Mouse (Mus musculus): ENCODE measurements around the gene Spred2. TPM values are rescaled to one million over a fixed set of nuclear protein-coding genes. Genes with fewer than 3 reads are reported as not detected.

Spred2 gene
- polyA plus RNA-seq, 1 experiment from 2014 or later: 6.9 TPM

- Histone ChIP-seq H3K4me2 (no peak overlapping the region), H3K36me3 (no peaks in the 10 kb centered on the region), H3K9ac (no peak overlapping the region), H3K4me3 (no peak overlapping the region), H3K9me3 (no peaks in the 10 kb centered on the region), H3K27ac (replicated peaks) (no peak overlapping the region), H3K27me3 (no peaks in the 10 kb centered on the region), H3K4me1 (replicated peaks) (peaks cover 33% of the 10 kb centered on the region)
- 69% methylated on average over 6 of the region's 6 CpGs for WGBS
- no peak for ATAC-seq (ENCODE audit: low FRiP score, low read depth)
Measured at GRCm38 (mm10) chr11:19944701-19945100, 20.5 kb downstream of the Spred2 start.

GRCm38 (mm10) chr11:19946721-19947120 lies 22.5 kb downstream of the Spred2 start:
- no peaks in the 10 kb centered on the region for H3K36me3 ChIP-seq
- H3K4me2 ChIP-seq: no peak overlapping the region
- no peak overlapping the region for H3K4me3 ChIP-seq
- H3K27me3 ChIP-seq: no peaks in the 10 kb centered on the region
- no peaks in the 10 kb centered on the region for H3K9me3 ChIP-seq
- peaks cover 22% of the 10 kb centered on the region for H3K4me1 ChIP-seq (replicated peaks)
- WGBS: 95% methylated on average over 7 of the region's 7 CpGs
- H3K9ac ChIP-seq: no peak overlapping the region
- ATAC-seq (ENCODE audit: low FRiP score, low read depth): no peak
- no peak overlapping the region for H3K27ac ChIP-seq (replicated peaks)

- Histone ChIP-seq H3K4me1 (replicated peaks) (peaks cover 20% of the 10 kb centered on the region), H3K4me2 (no peak overlapping the region), H3K9me3 (no peaks in the 10 kb centered on the region), H3K27me3 (no peaks in the 10 kb centered on the region), H3K36me3 (no peaks in the 10 kb centered on the region), H3K4me3 (no peak overlapping the region), H3K9ac (no peak overlapping the region), H3K27ac (replicated peaks) (no peak overlapping the region)
- peak; percentile 44; the same call in 1 of the 2 replicates for ATAC-seq (ENCODE audit: low FRiP score, low read depth)
- WGBS: 71% methylated on average over 7 of the region's 7 CpGs
Measured at GRCm38 (mm10) chr11:19947626-19948135, 23.5 kb downstream of the Spred2 start.

GRCm38 (mm10) chr11:19949725-19950124 lies 25.6 kb downstream of the Spred2 start:
- WGBS: 72% methylated on average over 5 of the region's 5 CpGs
- ATAC-seq (ENCODE audit: low FRiP score, low read depth): no peak
- Histone ChIP-seq H3K27me3 (no peaks in the 10 kb centered on the region), H3K9me3 (no peaks in the 10 kb centered on the region), H3K4me1 (replicated peaks) (peaks cover 20% of the 10 kb centered on the region), H3K27ac (replicated peaks) (no peak overlapping the region), H3K4me3 (no peak overlapping the region), H3K9ac (no peak overlapping the region), H3K36me3 (no peaks in the 10 kb centered on the region), H3K4me2 (no peak overlapping the region)

- ATAC-seq (ENCODE audit: low FRiP score, low read depth): no peak
- Histone ChIP-seq H3K4me1 (replicated peaks) (peaks cover 15% of the 10 kb centered on the region), H3K36me3 (no peaks in the 10 kb centered on the region), H3K9ac (no peak overlapping the region), H3K27ac (replicated peaks) (no peak overlapping the region), H3K27me3 (no peaks in the 10 kb centered on the region), H3K9me3 (no peaks in the 10 kb centered on the region), H3K4me2 (no peak overlapping the region), H3K4me3 (no peak overlapping the region)
- 77% methylated on average over 8 of the region's 8 CpGs for WGBS
Measured at GRCm38 (mm10) chr11:19950169-19950568, 26.0 kb downstream of the Spred2 start.

GRCm38 (mm10) chr11:19952963-19953362 lies 28.8 kb downstream of the Spred2 start:
- 70% methylated on average over 8 of the region's 8 CpGs for WGBS
- no peak overlapping the region for H3K9ac ChIP-seq
- no peak overlapping the region for H3K4me3 ChIP-seq
- no peaks in the 10 kb centered on the region for H3K9me3 ChIP-seq
- H3K27ac ChIP-seq (replicated peaks): no peak overlapping the region
- H3K4me1 ChIP-seq (replicated peaks): peaks cover 10% of the 10 kb centered on the region; the same call in 1 of the 2 replicates
- H3K36me3 ChIP-seq: no peaks in the 10 kb centered on the region
- no peak for ATAC-seq (ENCODE audit: low FRiP score, low read depth)
- no peak overlapping the region for H3K4me2 ChIP-seq
- no peaks in the 10 kb centered on the region for H3K27me3 ChIP-seq

- ATAC-seq (ENCODE audit: low FRiP score, low read depth): no peak
- no peak overlapping the region for H3K9ac ChIP-seq
- no peak overlapping the region for H3K4me3 ChIP-seq
- H3K4me2 ChIP-seq: no peak overlapping the region
- 99% methylated on average over 7 of the region's 7 CpGs for WGBS
- no peaks in the 10 kb centered on the region for H3K36me3 ChIP-seq
- 0 out of 2 replicates have a peak, but pooled peaks cover 3% of the 10 kb centered on the region for H3K4me1 ChIP-seq (replicated peaks)
- H3K9me3 ChIP-seq: no peaks in the 10 kb centered on the region
- no peak overlapping the region for H3K27ac ChIP-seq (replicated peaks)
- no peaks in the 10 kb centered on the region for H3K27me3 ChIP-seq
Measured at GRCm38 (mm10) chr11:19953919-19954318, 29.7 kb downstream of the Spred2 start.

GRCm38 (mm10) chr11:19955069-19955468 lies 30.9 kb downstream of the Spred2 start:
- ATAC-seq (ENCODE audit: low FRiP score, low read depth): no peak
- 86% methylated on average over 9 of the region's 9 CpGs for WGBS
- no peak overlapping the region for H3K4me2 ChIP-seq
- no peaks in the 10 kb centered on the region for H3K27me3 ChIP-seq
- no peak overlapping the region for H3K4me3 ChIP-seq
- no peak overlapping the region for H3K9ac ChIP-seq
- 0 out of 2 replicates have a peak, but pooled peaks cover 3% of the 10 kb centered on the region for H3K4me1 ChIP-seq (replicated peaks)
- no peak overlapping the region for H3K27ac ChIP-seq (replicated peaks)
- H3K9me3 ChIP-seq: no peaks in the 10 kb centered on the region
- no peaks in the 10 kb centered on the region for H3K36me3 ChIP-seq

- no peak for ATAC-seq (ENCODE audit: low FRiP score, low read depth)
- no peak overlapping the region for H3K27ac ChIP-seq (replicated peaks)
- H3K9me3 ChIP-seq: no peaks in the 10 kb centered on the region
- 0 out of 2 replicates have a peak, but pooled peaks cover 3% of the 10 kb centered on the region for H3K4me1 ChIP-seq (replicated peaks)
- H3K4me3 ChIP-seq: no peak overlapping the region
- WGBS: 91% methylated on average over 6 of the region's 6 CpGs
- no peaks in the 10 kb centered on the region for H3K27me3 ChIP-seq
- no peak overlapping the region for H3K9ac ChIP-seq
- H3K4me2 ChIP-seq: no peak overlapping the region
- no peaks in the 10 kb centered on the region for H3K36me3 ChIP-seq
Measured at GRCm38 (mm10) chr11:19955701-19956100, 31.5 kb downstream of the Spred2 start.

GRCm38 (mm10) chr11:19959006-19959405 lies 34.8 kb downstream of the Spred2 start:
- no peak overlapping the region for H3K4me2 ChIP-seq
- WGBS: 95% methylated on average over 3 of the region's 3 CpGs
- no peak overlapping the region for H3K27ac ChIP-seq (replicated peaks)
- no peaks in the 10 kb centered on the region for H3K36me3 ChIP-seq
- H3K4me1 ChIP-seq (replicated peaks): peaks cover 16% of the 10 kb centered on the region
- ATAC-seq (ENCODE audit: low FRiP score, low read depth): no peak
- H3K9me3 ChIP-seq: no peaks in the 10 kb centered on the region
- no peak overlapping the region for H3K4me3 ChIP-seq
- no peak overlapping the region for H3K9ac ChIP-seq
- H3K27me3 ChIP-seq: no peaks in the 10 kb centered on the region

GRCm38 (mm10) chr11:19959897-19960296 lies 35.7 kb downstream of the Spred2 start:
- no peaks in the 10 kb centered on the region for H3K9me3 ChIP-seq
- H3K36me3 ChIP-seq: no peaks in the 10 kb centered on the region
- no peak overlapping the region for H3K9ac ChIP-seq
- H3K27me3 ChIP-seq: no peaks in the 10 kb centered on the region
- no peak overlapping the region for H3K27ac ChIP-seq (replicated peaks)
- peaks cover 22% of the 10 kb centered on the region for H3K4me1 ChIP-seq (replicated peaks)
- no peak overlapping the region for H3K4me2 ChIP-seq
- 85% methylated on average over 5 of the region's 5 CpGs for WGBS
- no peak overlapping the region for H3K4me3 ChIP-seq
- no peak for ATAC-seq (ENCODE audit: low FRiP score, low read depth)

GRCm38 (mm10) chr11:19960541-19960940 lies 36.4 kb downstream of the Spred2 start:
- H3K27me3 ChIP-seq: no peaks in the 10 kb centered on the region
- no peaks in the 10 kb centered on the region for H3K36me3 ChIP-seq
- H3K4me2 ChIP-seq: no peak overlapping the region
- H3K27ac ChIP-seq (replicated peaks): no peak overlapping the region
- no peak for ATAC-seq (ENCODE audit: low FRiP score, low read depth)
- H3K4me1 ChIP-seq (replicated peaks): peaks cover 27% of the 10 kb centered on the region
- WGBS: 95% methylated on average over 3 of the region's 3 CpGs
- no peaks in the 10 kb centered on the region for H3K9me3 ChIP-seq
- H3K4me3 ChIP-seq: no peak overlapping the region
- H3K9ac ChIP-seq: no peak overlapping the region

- Histone ChIP-seq H3K27me3 (no peaks in the 10 kb centered on the region), H3K9me3 (no peaks in the 10 kb centered on the region), H3K4me2 (no peak overlapping the region), H3K27ac (replicated peaks) (no peak overlapping the region), H3K9ac (no peak overlapping the region), H3K4me3 (no peak overlapping the region), H3K4me1 (replicated peaks) (peaks cover 24% of the 10 kb centered on the region), H3K36me3 (no peaks in the 10 kb centered on the region)
- WGBS: 94% methylated on average over 6 of the region's 6 CpGs
- ATAC-seq (ENCODE audit: low FRiP score, low read depth): no peak
Measured at GRCm38 (mm10) chr11:19961088-19961487, 36.9 kb downstream of the Spred2 start.

Measured in hindbrain, embryonic 15.5 days (tissue).